ENCODE assay signal across 9 mouse cellular contexts in the genomic region with DNA sequence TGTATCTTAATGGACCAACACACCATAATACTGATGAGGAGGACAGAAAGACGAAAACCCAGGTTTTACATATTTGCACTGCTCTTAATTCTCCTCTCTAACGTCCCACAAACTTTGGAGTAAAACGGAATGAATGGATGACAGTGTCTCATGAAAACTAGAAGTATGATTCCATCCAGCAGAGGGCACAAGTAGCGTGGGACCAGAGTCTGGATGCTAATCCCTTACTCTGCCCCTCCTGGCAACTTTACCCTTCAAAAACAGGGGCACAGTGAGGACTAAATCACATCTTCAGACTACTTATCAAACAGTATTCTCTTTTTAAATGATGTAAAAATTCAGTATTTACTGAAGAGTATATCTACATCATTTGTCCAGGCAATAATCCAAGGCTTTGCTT. TPM values are rescaled to one million over a fixed set of nuclear protein-coding genes. Genes with fewer than 3 reads are reported as not detected.
A peak's percentile ranks its signal among the peaks of the same experiment; 100 is the strongest.
DNase-seq lines count a peak whose midpoint lies in the region; ATAC-seq and TF ChIP-seq lines count a peak whose summit lies in the region.
"Had no signal": no experiment of that assay in that cellular context is flagged by ENCODE, and none has a peak within 500 bp of the region (broad histone marks: within the 10 kb centered on the region; RNA-seq: fewer than 3 reads in every experiment).

No protein-coding gene starts in this region.

- no peak overlapping the region for H3K4me3 ChIP-seq in intestine, postnatal 0 days (ENCODE audit: low read depth, low read length)
- H3K4me3 ChIP-seq in intestine, embryonic 16.5 days (ENCODE audit: low read length): no peak overlapping the region
- no peak overlapping the region for H3K4me3 ChIP-seq in limb, embryonic 10.5 days
- H3K4me3 ChIP-seq in forebrain, embryonic 16.5 days (replicated peaks; ENCODE audit: low read length): no peak overlapping the region
- H3K4me3 ChIP-seq: erythroblast, embryonic 14.5 days had no signal

- H3K27me3 ChIP-seq in intestine, postnatal 0 days (replicated peaks; ENCODE audit: control insufficient read depth, insufficient read depth, low read length): no peaks in the 10 kb centered on the region
- H3K27me3 ChIP-seq in intestine, embryonic 16.5 days (replicated peaks; ENCODE audit: control insufficient read depth, insufficient read depth, low read length): no peaks in the 10 kb centered on the region
- H3K27me3 ChIP-seq in limb, embryonic 10.5 days (ENCODE audit: low read depth, poor library complexity, severe bottlenecking): no peaks in the 10 kb centered on the region
- H3K27me3 ChIP-seq in forebrain, embryonic 16.5 days (replicated peaks; ENCODE audit: control insufficient read depth, insufficient read depth, low read length): no peaks in the 10 kb centered on the region

- no peak overlapping the region for H3K27ac ChIP-seq in intestine, postnatal 0 days (ENCODE audit: low read depth, low read length)
- no peak overlapping the region for H3K27ac ChIP-seq in intestine, embryonic 16.5 days (ENCODE audit: low read length)
- H3K27ac ChIP-seq in limb, embryonic 10.5 days: no peak overlapping the region
- no peak overlapping the region for H3K27ac ChIP-seq in forebrain, embryonic 16.5 days (ENCODE audit: low read length)

- no peak for ATAC-seq in intestine, postnatal 0 days
- ATAC-seq in intestine, embryonic 16.5 days: no peak
- no peak for ATAC-seq in forebrain, embryonic 16.5 days

- 19% methylated on average over 4 of the region's 4 CpGs for WGBS in intestine, postnatal 0 days
- 26% methylated on average over 4 of the region's 4 CpGs for WGBS in intestine, embryonic 16.5 days
- 37% methylated on average over 4 of the region's 4 CpGs for WGBS in limb, embryonic 10.5 days
- 23% methylated on average over 4 of the region's 4 CpGs for WGBS in forebrain, embryonic 16.5 days

- H3K4me1 ChIP-seq in intestine, postnatal 0 days (replicated peaks; ENCODE audit: control insufficient read depth, insufficient read depth, low read length): peaks cover 15% of the 10 kb centered on the region
- peaks cover 35% of the 10 kb centered on the region for H3K4me1 ChIP-seq in intestine, embryonic 16.5 days (ENCODE audit: control insufficient read depth, insufficient read depth, low read length)
- peaks cover 46% of the 10 kb centered on the region for H3K4me1 ChIP-seq in limb, embryonic 10.5 days
- peaks cover 21% of the 10 kb centered on the region for H3K4me1 ChIP-seq in forebrain, embryonic 16.5 days (replicated peaks; ENCODE audit: control insufficient read depth, insufficient read depth, low read length)

- TF ChIP-seq CTCF in intestine, postnatal 0 days (IDR thresholded peaks at IDR 0.05; ENCODE audit: low read depth): peak; percentile 87

- H3K9me3 ChIP-seq in intestine, postnatal 0 days (ENCODE audit: control insufficient read depth): no peaks in the 10 kb centered on the region
- H3K9me3 ChIP-seq in intestine, embryonic 16.5 days (ENCODE audit: control insufficient read depth, low read length): no peaks in the 10 kb centered on the region
- H3K9me3 ChIP-seq in limb, embryonic 10.5 days (replicated peaks): no peaks in the 10 kb centered on the region
- no peaks in the 10 kb centered on the region for H3K9me3 ChIP-seq in forebrain, embryonic 16.5 days (ENCODE audit: control insufficient read depth, low read length)

- H3K4me2 ChIP-seq in intestine, postnatal 0 days (replicated peaks; ENCODE audit: low read depth): no peak overlapping the region
- H3K4me2 ChIP-seq in intestine, embryonic 16.5 days (ENCODE audit: low read depth, low read length): no peak overlapping the region
- no peak overlapping the region for H3K4me2 ChIP-seq in forebrain, embryonic 16.5 days (ENCODE audit: low read length)

- H3K36me3 ChIP-seq in intestine, postnatal 0 days (ENCODE audit: control insufficient read depth, insufficient read depth): no peaks in the 10 kb centered on the region
- H3K36me3 ChIP-seq in intestine, embryonic 16.5 days (ENCODE audit: control insufficient read depth, insufficient read depth, low read length): no peaks in the 10 kb centered on the region
- H3K36me3 ChIP-seq in limb, embryonic 10.5 days: peaks cover 15% of the 10 kb centered on the region
- H3K36me3 ChIP-seq in forebrain, embryonic 16.5 days (ENCODE audit: control insufficient read depth, insufficient read depth): peaks cover 2% of the 10 kb centered on the region; the same call in 1 of the 2 replicates

- H3K9ac ChIP-seq in intestine, postnatal 0 days (ENCODE audit: low read depth, low read length): no peak overlapping the region
- no peak overlapping the region for H3K9ac ChIP-seq in intestine, embryonic 16.5 days (ENCODE audit: low read depth, low read length)
- H3K9ac ChIP-seq in forebrain, embryonic 16.5 days (replicated peaks; ENCODE audit: low read depth, low read length): no peak overlapping the region

- DNase-seq in CD4-positive helper T cell, adult 2 months (ENCODE audit: low read depth, low spot score): peak; percentile 55
- peak; percentile 51 for DNase-seq in adrenal gland, postnatal 10 days
- DNase-seq in embryo, embryonic 9.5 days (ENCODE audit: extremely low spot score): peak; percentile 44
- DNase-seq in limb, embryonic 10.5 days (ENCODE audit: low spot score): peak; percentile 33
- DNase-seq in spleen, postnatal 36 days (ENCODE audit: low spot score in 2 of 2): peak; percentile 15 to 41

RNA-seq across cellular contexts. Expression of a gene that starts 2.8 kb away (rescaled TPM):
- 27.7 and 29.5 TPM in 2 replicates for polyA plus RNA-seq in intestine, postnatal 0 days (2015; fragmentation: Nextera tagmentation; extraction: Ambion mirVana)
- 48.3 and 49.6 TPM in 2 replicates for polyA plus RNA-seq in intestine, embryonic 16.5 days (2015; fragmentation: Nextera tagmentation; extraction: Ambion mirVana)
- total RNA-seq in adrenal gland, postnatal 10 days (2021): 10 to 100 TPM; 29.3 to 29.5 TPM
- polyA plus RNA-seq in limb, embryonic 10.5 days (2016; fragmentation: Nextera tagmentation; extraction: Ambion mirVana): 75.1 and 89.6 TPM in 2 replicates
- polyA plus RNA-seq in forebrain, embryonic 16.5 days (2015; fragmentation: Nextera tagmentation; extraction: Ambion mirVana): 58.6 and 59.9 TPM in 2 replicates

RNA-seq across cellular contexts. Expression of a gene that starts 2.9 kb away (rescaled TPM):
- polyA plus RNA-seq in intestine, postnatal 0 days (2015; fragmentation: Nextera tagmentation; extraction: Ambion mirVana): 25.5 and 27.0 TPM in 2 replicates
- 22.6 and 26.7 TPM in 2 replicates for polyA plus RNA-seq in intestine, embryonic 16.5 days (2015; fragmentation: Nextera tagmentation; extraction: Ambion mirVana)
- 10 to 100 TPM; 21.9 to 28.5 TPM for total RNA-seq in adrenal gland, postnatal 10 days (2021)
- polyA plus RNA-seq in limb, embryonic 10.5 days (2016; fragmentation: Nextera tagmentation; extraction: Ambion mirVana): 23.4 and 24.6 TPM in 2 replicates
- 34.6 and 43.1 TPM in 2 replicates for polyA plus RNA-seq in forebrain, embryonic 16.5 days (2015; fragmentation: Nextera tagmentation; extraction: Ambion mirVana)

RNA-seq across cellular contexts. Expression of a gene that starts 41.5 kb away (rescaled TPM):
- polyA plus RNA-seq in intestine, postnatal 0 days (2015; fragmentation: Nextera tagmentation; extraction: Ambion mirVana): not detected in 2 replicates
- not detected in 2 replicates for polyA plus RNA-seq in intestine, embryonic 16.5 days (2015; fragmentation: Nextera tagmentation; extraction: Ambion mirVana)
- total RNA-seq in adrenal gland, postnatal 10 days (2021): under 1 TPM in 1 of 2 experiments, not detected in 1; 0.27 TPM
- not detected in 2 replicates for polyA plus RNA-seq in limb, embryonic 10.5 days (2016; fragmentation: Nextera tagmentation; extraction: Ambion mirVana)
- not detected in 2 replicates for polyA plus RNA-seq in forebrain, embryonic 16.5 days (2015; fragmentation: Nextera tagmentation; extraction: Ambion mirVana)
- polyA plus RNA-seq: erythroblast, embryonic 14.5 days had no signal

RNA-seq across cellular contexts. Expression of a gene that starts 56.5 kb away (rescaled TPM):
- polyA plus RNA-seq in intestine, postnatal 0 days (2015; fragmentation: Nextera tagmentation; extraction: Ambion mirVana): 59.7 and 67.4 TPM in 2 replicates
- polyA plus RNA-seq in intestine, embryonic 16.5 days (2015; fragmentation: Nextera tagmentation; extraction: Ambion mirVana): 3.3 and 5.2 TPM in 2 replicates
- 10 to 100 TPM in 1 of 2 experiments, 1 to 10 TPM in 1; 9.1 to 12.2 TPM for total RNA-seq in adrenal gland, postnatal 10 days (2021)
- not detected in 2 replicates for polyA plus RNA-seq in limb, embryonic 10.5 days (2016; fragmentation: Nextera tagmentation; extraction: Ambion mirVana)
- not detected in 2 replicates for polyA plus RNA-seq in forebrain, embryonic 16.5 days (2015; fragmentation: Nextera tagmentation; extraction: Ambion mirVana)
- polyA plus RNA-seq: erythroblast, embryonic 14.5 days had no signal
